In genomic region chr11:74409757-74410174, GRCm38 (mm10) we compare ENCODE assay signal across 10 mouse cellular contexts. TPM values are rescaled to one million over a fixed set of nuclear protein-coding genes. Genes with fewer than 3 reads are reported as not detected.
DNase-seq lines count a peak whose midpoint lies in the region; ATAC-seq and TF ChIP-seq lines count a peak whose summit lies in the region.
"Had no signal": no experiment of that assay in that cellular context is flagged by ENCODE, and none has a peak within 500 bp of the region (broad histone marks: within the 10 kb centered on the region; RNA-seq: fewer than 3 reads in every experiment).

No protein-coding gene starts in this region.

- H3K27ac ChIP-seq in MEL (ENCODE audit: control insufficient read depth, low read depth, low read length): no peak overlapping the region
- H3K27ac ChIP-seq in forebrain, embryonic 13.5 days: peak overlapping the region; percentile 87
- H3K27ac ChIP-seq in neural tube, embryonic 14.5 days (ENCODE audit: low read depth, low read length): peak overlapping the region; percentile 13; the same call in 1 of the 2 replicates

- peak; percentile 62 for ATAC-seq in forebrain, embryonic 13.5 days
- ATAC-seq in neural tube, embryonic 14.5 days (ENCODE audit: low read depth): peak; percentile 13; the same call in 1 of the 2 replicates
- no peak for ATAC-seq in erythroid progenitor cell, adult 5-6 weeks (replicated peaks; ENCODE audit: low FRiP score, poor library complexity, severe bottlenecking)

- 22% methylated on average over 4 of the region's 4 CpGs for WGBS in forebrain, embryonic 13.5 days
- WGBS in neural tube, embryonic 14.5 days: 48% methylated on average over 4 of the region's 4 CpGs

- H3K36me3 ChIP-seq in MEL (ENCODE audit: control insufficient read depth in 1 of 2, insufficient read depth in 2 of 2, low read length in 2 of 2): peaks cover 0 to 17% of the 10 kb centered on the region in 2 experiments; a peak in 3 of 4 replicates
- no peaks in the 10 kb centered on the region for H3K36me3 ChIP-seq in forebrain, embryonic 13.5 days (ENCODE audit: poor library complexity, severe bottlenecking)
- H3K36me3 ChIP-seq in neural tube, embryonic 14.5 days (ENCODE audit: control insufficient read depth, insufficient read depth, low read length): no peaks in the 10 kb centered on the region

- no peaks in the 10 kb centered on the region for H3K27me3 ChIP-seq in MEL (ENCODE audit: control insufficient read depth in 1 of 2, insufficient read depth in 2 of 2, low read length in 2 of 2)
- H3K27me3 ChIP-seq in forebrain, embryonic 13.5 days: no peaks in the 10 kb centered on the region
- no peaks in the 10 kb centered on the region for H3K27me3 ChIP-seq in neural tube, embryonic 14.5 days (ENCODE audit: control insufficient read depth, insufficient read depth, low read length)

- no peak overlapping the region for H3K9ac ChIP-seq in MEL (ENCODE audit: control insufficient read depth, low read depth, low read length, poor library complexity, severe bottlenecking)
- 0 out of 2 replicates have a peak overlapping the region, but pooled peaks have one; percentile 17 for H3K9ac ChIP-seq in forebrain, embryonic 13.5 days
- H3K9ac ChIP-seq in neural tube, embryonic 14.5 days (replicated peaks; ENCODE audit: low read depth, low read length): no peak overlapping the region

- no peaks in the 10 kb centered on the region for H3K9me3 ChIP-seq in MEL (replicated peaks; ENCODE audit: insufficient read depth, low read length)
- no peaks in the 10 kb centered on the region for H3K9me3 ChIP-seq in forebrain, embryonic 13.5 days (replicated peaks)
- H3K9me3 ChIP-seq in neural tube, embryonic 14.5 days (ENCODE audit: control insufficient read depth, low read length): no peaks in the 10 kb centered on the region

- no peak for TF ChIP-seq EP300 in MEL (IDR thresholded peaks at IDR 0.05; ENCODE audit: low read depth in 1 of 2, low read length in 2 of 2)

- no peak for TF ChIP-seq POLR2A in MEL (IDR thresholded peaks at IDR 0.05; ENCODE audit: control insufficient read depth in 1 of 2, insufficient read depth in 1 of 2, low read depth in 1 of 2, low read length in 2 of 2, poor library complexity in 1 of 2)

- TF ChIP-seq CTCF in MEL (IDR thresholded peaks at IDR 0.05 in 2 of 3, conservative IDR thresholded peaks at IDR 0.05 in 1 of 3; ENCODE audit: control insufficient read depth in 1 of 3, insufficient read depth in 1 of 3, low read depth in 2 of 3, low read length in 3 of 3, poor library complexity in 1 of 3, severe bottlenecking in 1 of 3): no peak

- peak; percentile 15 for DNase-seq in MEL (ENCODE audit: low read depth, low spot score)
- peak; percentile 81 for DNase-seq in adrenal gland, adult 2 months
- DNase-seq in heart, postnatal 14 days: peak; percentile 60 to 74
- peak; percentile 24 to 37 for DNase-seq in kidney, postnatal 4 days
- no peak for DNase-seq in urinary bladder, postnatal 25 days (ENCODE audit: low spot score)

- peaks cover 12 to 25% of the 10 kb centered on the region in 2 experiments for H3K4me1 ChIP-seq in MEL (ENCODE audit: control insufficient read depth in 1 of 2, insufficient read depth in 2 of 2, low read length in 2 of 2)
- peaks cover 41% of the 10 kb centered on the region for H3K4me1 ChIP-seq in forebrain, embryonic 13.5 days
- peaks cover 8% of the 10 kb centered on the region; the same call in 1 of the 2 replicates for H3K4me1 ChIP-seq in neural tube, embryonic 14.5 days (ENCODE audit: control insufficient read depth, insufficient read depth, low read length)

- no peak for TF ChIP-seq RAD21 in MEL (IDR thresholded peaks at IDR 0.05; ENCODE audit: low read depth, low read length)

- no peak overlapping the region for H3K4me2 ChIP-seq in forebrain, embryonic 13.5 days
- H3K4me2 ChIP-seq in neural tube, embryonic 14.5 days (ENCODE audit: low read depth, low read length): no peak overlapping the region

- intact Hi-C loops in heart, postnatal 14 days (cut with DNase I): no loop called here

- H3K4me3 ChIP-seq in MEL (ENCODE audit: control insufficient read depth in 1 of 2, insufficient read depth in 1 of 2, low read depth in 2 of 2, low read length in 2 of 2): no peak overlapping the region
- H3K4me3 ChIP-seq in forebrain, embryonic 13.5 days: no peak overlapping the region
- H3K4me3 ChIP-seq in neural tube, embryonic 14.5 days (ENCODE audit: low read depth, low read length): no peak overlapping the region

- no peaks in the 10 kb centered on the region for H3K79me2 ChIP-seq in MEL (ENCODE audit: control insufficient read depth, insufficient read depth, low read length, poor library complexity)

TF ChIP-seq in MEL, 35 proteins besides CTCF, POLR2A, EP300 and RAD21:
- TF ChIP-seq MAZ (IDR thresholded peaks at IDR 0.05; ENCODE audit: low read depth, low read length) (no peak), HCFC1 (IDR thresholded peaks at IDR 0.05; ENCODE audit: low read depth, low read length) (no peak), RCOR1 (IDR thresholded peaks at IDR 0.05; ENCODE audit: low read depth, low read length) (no peak), UBTF (IDR thresholded peaks at IDR 0.05; ENCODE audit: borderline replicate concordance, insufficient read depth, low read depth, low read length) (no peak), TCF12 (IDR thresholded peaks at IDR 0.05; ENCODE audit: low read depth, low read length) (no peak), KAT2A (conservative IDR thresholded peaks at IDR 0.05; ENCODE audit: low read depth, low read length) (no peak), JUND (IDR thresholded peaks at IDR 0.05; ENCODE audit: low read depth, low read length) (no peak), BHLHE40 (IDR thresholded peaks at IDR 0.05; ENCODE audit: borderline replicate concordance, low read depth, low read length) (no peak), GATA1 (IDR thresholded peaks at IDR 0.05; ENCODE audit: low read depth, low read length) (no peak)

RNA-seq across cellular contexts. Expression of gene Olfr412, which starts 47.9 kb away (rescaled TPM):
- total RNA-seq in MEL (2012; rRNA removed): not detected in 2 replicates
- polyA plus RNA-seq in MEL (2012; ENCODE audit: insufficient read depth in 1 of 2, insufficient read length in 2 of 2, low read depth in 1 of 2, low replicate concordance in 2 of 2, missing spikeins in 1 of 2): not detected
- not detected for total RNA-seq in adrenal gland, adult 2 months (2021)
- polyA plus RNA-seq in adrenal gland, adult 2 months (2012; rRNA removed): not detected in 2 replicates
- not detected in 2 replicates for polyA plus RNA-seq in forebrain, embryonic 13.5 days (2015; fragmentation: Nextera tagmentation; extraction: Ambion mirVana)
- total RNA-seq in heart, postnatal 14 days (2021): not detected
- not detected in 2 replicates for polyA plus RNA-seq in neural tube, embryonic 14.5 days (2014; fragmentation: Nextera tagmentation; extraction: Ambion mirVana)
- total RNA-seq in erythroid progenitor cell, adult 5-6 weeks (2015; ENCODE audit: low replicate concordance): not detected in 2 replicates
- not detected in 2 replicates for total RNA-seq in erythroid progenitor cell, adult 5-6 weeks (2017; ENCODE audit: low replicate concordance)
- polyA plus RNA-seq: large intestine, adult 2 months; spleen, adult 2 months had no signal

RNA-seq across cellular contexts. Expression of gene Olfr411, which starts 57.3 kb away (rescaled TPM):
- not detected in 2 replicates for total RNA-seq in MEL (2012; rRNA removed)
- polyA plus RNA-seq in MEL (2012; ENCODE audit: insufficient read depth in 1 of 2, insufficient read length in 2 of 2, low read depth in 1 of 2, low replicate concordance in 2 of 2, missing spikeins in 1 of 2): not detected
- total RNA-seq in adrenal gland, adult 2 months (2021): not detected
- not detected in 2 replicates for polyA plus RNA-seq in adrenal gland, adult 2 months (2012; rRNA removed)
- polyA plus RNA-seq in forebrain, embryonic 13.5 days (2015; fragmentation: Nextera tagmentation; extraction: Ambion mirVana): not detected in 2 replicates
- not detected for total RNA-seq in heart, postnatal 14 days (2021)
- polyA plus RNA-seq in neural tube, embryonic 14.5 days (2014; fragmentation: Nextera tagmentation; extraction: Ambion mirVana): not detected in 2 replicates
- not detected in 2 replicates for total RNA-seq in erythroid progenitor cell, adult 5-6 weeks (2015; ENCODE audit: low replicate concordance)
- total RNA-seq in erythroid progenitor cell, adult 5-6 weeks (2017; ENCODE audit: low replicate concordance): not detected in 2 replicates
- polyA plus RNA-seq: large intestine, adult 2 months; spleen, adult 2 months had no signal
